Mouse (Mus musculus) lung, postnatal 0 days (tissue): ENCODE measurements at regions not wholly inside any gene's neighbourhood (a gene's known extent, or its start where the extent isn't known, plus 50 kb on each side); places are given as distances from the start of the nearest gene placed in this dataset.
A peak's percentile ranks its signal among the peaks of the same experiment; 100 is the strongest.

Experiments used
- ATAC-seq: fragments of 200-750 bp; cut with Nextera tagmentation; 2 replicates; pipeline ENCODE4 v1.8.0; 2017; ENCODE audit warnings: moderate library complexity
- DNase-seq: peaks from one replicate; pipeline ENCODE4 v3.0.0-alpha.2; 2016; ENCODE audit warnings: low spot score
- H3K27ac ChIP-seq: fragments of 300-500 bp; sonication (generic); 2 replicates; pipeline ENCODE4 v1.5.1; 2014; ENCODE audit warnings: antibody characterized with exemption, mild to moderate bottlenecking, low read length, mixed read lengths
- H3K27me3 ChIP-seq: fragments of 300-500 bp; sonication (generic); replicated peaks from 2 replicates; pipeline ENCODE4 v1.6.1; 2014; ENCODE audit warnings: low read length, mixed read lengths; ENCODE audit not compliant: insufficient read depth
- H3K36me3 ChIP-seq: fragments of 300-500 bp; sonication (generic); 2 replicates; pipeline ENCODE4 v1.6.1; 2014; ENCODE audit warnings: low read length, mixed read lengths; ENCODE audit not compliant: insufficient read depth
- H3K4me1 ChIP-seq: fragments of 300-500 bp; sonication (generic); 2 replicates; pipeline ENCODE4 v1.6.1; 2014; ENCODE audit warnings: antibody characterized with exemption, low read depth, low read length, mixed read lengths; ENCODE audit not compliant: insufficient read depth
- H3K4me2 ChIP-seq: fragments of 300-500 bp; sonication (generic); replicated peaks from 2 replicates; pipeline ENCODE4 v1.6.1; 2014; ENCODE audit warnings: low read depth, mild to moderate bottlenecking, low read length, moderate library complexity, mixed read lengths
- H3K4me3 ChIP-seq: fragments of 300-500 bp; sonication (generic); 2 replicates; pipeline ENCODE4 v1.5.1; 2014; ENCODE audit warnings: low read depth, low read length
- H3K9ac ChIP-seq: fragments of 300-500 bp; sonication (generic); replicated peaks from 2 replicates; pipeline ENCODE4 v1.6.1; 2014; ENCODE audit warnings: low read depth, mild to moderate bottlenecking
- H3K9me3 ChIP-seq: fragments of 300-500 bp; sonication (generic); 2 replicates; pipeline ENCODE4 v1.6.1; 2016; ENCODE audit warnings: low read length, mixed read lengths
- CTCF ChIP-seq: IDR thresholded peaks from 2 replicates; pipeline ENCODE4 v1.5.1; 2016; ENCODE audit warnings: antibody characterized with exemption, mild to moderate bottlenecking
- EP300 ChIP-seq: IDR thresholded peaks from 2 replicates; pipeline ENCODE4 v1.6.1; 2016; ENCODE audit warnings: antibody characterized with exemption, mild to moderate bottlenecking, control low read depth
- WGBS: fragments of 180-500 bp; shearing (Covaris S2); extraction: QIAGEN DNeasy Blood & Tissue Kit; methylation state at CpG from one replicate; pipeline ENCODE4 v1.1.7; 2014; 5-methylcytosine and 5-hydroxymethylcytosine counted together

DNA sequence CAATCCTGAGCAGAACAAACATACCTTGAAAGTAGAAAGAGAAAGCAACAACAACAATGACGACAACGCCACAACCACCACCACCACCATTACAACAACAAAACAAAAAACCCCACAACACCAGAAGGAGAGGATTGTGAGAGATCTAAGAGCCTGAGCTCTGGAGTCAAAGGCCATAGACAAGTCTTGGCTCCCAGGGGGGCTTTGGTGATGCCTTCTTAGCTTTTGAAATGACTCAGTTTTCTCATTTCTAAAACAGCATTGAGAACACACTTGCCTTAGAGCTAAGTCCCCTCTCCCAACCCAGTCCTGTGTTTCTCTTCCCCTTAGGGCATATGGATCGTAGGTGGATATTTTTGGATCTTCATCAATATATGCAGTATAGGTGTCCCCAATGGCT lies 112.2 kb downstream of the Kif20b start:
- DNase-seq (no peak), ATAC-seq (no peak)
- Histone ChIP-seq H3K36me3 (no peaks in the 10 kb centered on the region), H3K9ac (no peak overlapping the region), H3K27ac (no peak overlapping the region), H3K4me1 (no peaks in the 10 kb centered on the region), H3K4me3 (no peak overlapping the region), H3K27me3 (no peaks in the 10 kb centered on the region), H3K9me3 (no peaks in the 10 kb centered on the region), H3K4me2 (no peak overlapping the region)
- no peak for TF ChIP-seq EP300
- TF ChIP-seq CTCF: no peak
- 83% methylated on average over 3 of the region's 3 CpGs for WGBS

DNA sequence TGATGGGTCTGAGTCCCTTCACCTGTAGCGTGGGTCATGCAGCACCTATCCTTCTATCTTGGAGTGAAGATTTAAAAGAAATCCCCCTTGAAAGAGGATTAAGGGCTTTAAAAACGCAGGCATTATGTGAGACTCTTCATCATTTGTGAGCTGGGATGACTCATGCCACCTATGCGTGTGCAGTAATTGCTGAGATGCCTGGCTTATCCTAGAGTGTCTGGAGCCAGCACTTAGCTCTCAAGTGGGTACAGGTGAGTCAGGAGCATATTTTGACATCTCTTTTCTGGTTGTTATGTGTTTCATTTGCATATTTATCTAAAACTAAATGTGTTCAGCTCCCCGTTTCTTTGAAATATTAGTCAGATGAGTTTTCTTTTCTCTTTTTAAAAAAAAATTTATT lies 123.4 kb downstream of the Kif20b start:
- 64% methylated on average over 4 of the region's 4 CpGs for WGBS
- DNase-seq: no peak
- no peaks in the 10 kb centered on the region for H3K4me1 ChIP-seq
- H3K27me3 ChIP-seq: no peaks in the 10 kb centered on the region
- ATAC-seq: no peak
- no peaks in the 10 kb centered on the region for H3K9me3 ChIP-seq
- no peak overlapping the region for H3K9ac ChIP-seq
- H3K36me3 ChIP-seq: no peaks in the 10 kb centered on the region
- no peak overlapping the region for H3K4me3 ChIP-seq
- TF ChIP-seq CTCF (no peak), EP300 (peak; percentile 42; the same call in 1 of the 2 replicates)
- H3K27ac ChIP-seq: no peak overlapping the region
- no peak overlapping the region for H3K4me2 ChIP-seq

DNA sequence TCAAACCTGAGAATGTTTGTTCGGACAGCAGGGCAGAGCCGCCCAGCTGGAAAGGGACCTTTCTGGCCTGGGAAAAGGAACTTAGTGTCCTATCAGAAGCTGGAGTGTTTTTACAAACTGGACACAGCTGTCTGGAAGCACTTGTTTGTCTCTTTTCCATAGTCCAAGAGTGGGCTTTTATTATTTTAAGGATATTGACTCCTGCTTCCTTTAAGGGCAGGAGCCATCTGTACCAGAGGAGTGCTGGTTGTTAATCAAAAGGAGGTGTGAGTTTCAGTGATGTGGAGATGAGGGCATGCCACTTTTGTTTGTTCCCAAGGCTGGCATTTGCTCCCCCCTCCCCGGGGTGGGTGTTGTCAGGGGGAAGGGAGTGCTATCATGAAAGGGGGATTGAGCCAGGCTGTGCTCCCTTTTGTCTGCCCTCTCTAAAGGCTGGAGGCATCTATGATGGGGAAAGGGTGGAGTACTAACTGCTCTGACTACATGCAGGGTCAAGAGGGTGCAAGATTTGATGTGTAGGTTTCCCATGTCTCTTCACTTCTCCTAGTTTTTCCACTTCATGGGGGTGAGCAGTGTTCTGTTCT lies 144.3 kb downstream of the Kif20b start:
- TF ChIP-seq CTCF (no peak), EP300 (no peak)
- Histone ChIP-seq H3K36me3 (no peaks in the 10 kb centered on the region), H3K4me3 (no peak overlapping the region), H3K27ac (no peak overlapping the region), H3K9me3 (no peaks in the 10 kb centered on the region), H3K4me2 (no peak overlapping the region), H3K27me3 (no peaks in the 10 kb centered on the region), H3K4me1 (no peaks in the 10 kb centered on the region; the same call in 1 of the 2 replicates), H3K9ac (no peak overlapping the region)
- no peak for DNase-seq
- ATAC-seq: no peak
- WGBS: 38% methylated on average over 3 of the region's 3 CpGs

DNA sequence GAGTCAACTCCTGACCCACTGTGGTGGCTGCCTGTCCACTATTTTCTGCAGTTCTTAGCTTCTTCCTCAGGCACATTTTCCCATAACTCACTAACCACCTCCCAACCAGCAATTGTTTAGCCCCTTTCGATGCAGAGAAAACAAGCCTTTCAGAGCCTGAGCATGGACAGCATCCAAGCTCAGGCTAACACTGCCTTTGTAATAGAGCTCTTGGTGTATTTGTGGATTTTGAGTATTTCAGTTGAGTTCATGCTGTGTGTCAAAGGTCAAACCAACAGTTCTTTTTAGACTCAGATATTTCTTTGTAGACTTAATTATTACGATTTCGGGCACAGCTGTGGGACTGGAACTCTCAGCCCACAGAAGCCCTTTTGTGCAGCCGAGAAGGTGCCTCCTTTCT lies 159.0 kb downstream of the Kif20b start:
- no peak for TF ChIP-seq CTCF
- no peak for TF ChIP-seq EP300

DNA sequence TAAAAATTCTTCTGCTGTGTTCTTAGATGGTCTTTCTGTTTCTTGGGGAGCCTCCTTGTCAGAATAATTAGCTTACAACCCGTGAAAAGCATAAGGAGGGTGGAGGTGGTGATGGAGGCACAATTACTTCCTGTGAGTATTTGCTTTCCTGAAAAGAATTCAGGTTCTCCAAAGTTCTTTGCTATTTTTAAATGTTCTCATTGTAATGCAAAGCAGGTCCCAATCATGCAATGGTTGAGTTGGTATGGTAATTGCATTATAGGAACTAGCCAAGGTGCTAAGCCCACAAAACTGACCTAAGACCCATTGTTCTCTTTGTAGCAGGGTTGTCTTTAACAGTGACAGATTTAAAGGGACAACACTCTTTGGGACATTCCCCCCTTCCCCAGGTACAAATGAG lies 179.1 kb downstream of the Kif20b start:
- WGBS: 20% methylated on average over 1 of the region's 1 CpGs
- no peak overlapping the region for H3K4me2 ChIP-seq
- H3K9me3 ChIP-seq: no peaks in the 10 kb centered on the region
- no peak overlapping the region for H3K27ac ChIP-seq
- no peak overlapping the region for H3K4me3 ChIP-seq
- no peaks in the 10 kb centered on the region for H3K36me3 ChIP-seq
- H3K4me1 ChIP-seq: no peaks in the 10 kb centered on the region
- H3K9ac ChIP-seq: no peak overlapping the region
- TF ChIP-seq CTCF (no peak), EP300 (no peak)
- DNase-seq (no peak), ATAC-seq (no peak)
- no peaks in the 10 kb centered on the region for H3K27me3 ChIP-seq

More for the DNA sequence above, 159.0 kb downstream of the Kif20b start:
- Histone ChIP-seq H3K27me3 (no peaks in the 10 kb centered on the region), H3K27ac (no peak overlapping the region), H3K9ac (no peak overlapping the region), H3K4me2 (no peak overlapping the region), H3K36me3 (no peaks in the 10 kb centered on the region), H3K4me1 (no peaks in the 10 kb centered on the region), H3K4me3 (no peak overlapping the region), H3K9me3 (no peaks in the 10 kb centered on the region)
- no peak for ATAC-seq
- no peak for DNase-seq
- WGBS: 56% methylated on average over 4 of the region's 4 CpGs

DNA sequence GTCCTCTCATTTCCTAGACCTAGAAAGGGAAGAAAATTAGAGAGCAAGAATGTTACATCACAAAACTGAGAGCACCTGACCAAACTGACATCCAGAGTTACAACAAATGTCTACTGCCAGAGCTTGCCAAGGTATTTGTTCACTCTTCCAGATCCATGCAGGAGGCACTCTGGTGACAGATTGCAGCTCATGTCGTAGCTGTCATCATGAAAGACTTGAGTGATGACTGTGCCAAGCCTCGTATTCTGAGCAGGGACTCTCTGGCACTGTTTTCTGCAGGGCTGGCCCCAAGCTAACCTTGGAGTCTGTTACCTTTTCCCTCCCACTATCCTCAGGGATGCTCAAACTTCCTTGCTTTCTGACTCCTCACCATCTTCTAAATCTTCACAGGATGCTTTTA lies 192.2 kb downstream of the Kif20b start:
- ATAC-seq: no peak
- TF ChIP-seq EP300: no peak
- H3K4me3 ChIP-seq: no peak overlapping the region
- H3K36me3 ChIP-seq: no peaks in the 10 kb centered on the region
- 40% methylated on average over 2 of the region's 2 CpGs for WGBS
- H3K4me2 ChIP-seq: no peak overlapping the region
- no peaks in the 10 kb centered on the region for H3K27me3 ChIP-seq
- no peaks in the 10 kb centered on the region for H3K4me1 ChIP-seq
- H3K9ac ChIP-seq: no peak overlapping the region
- no peak for DNase-seq
- H3K9me3 ChIP-seq: no peaks in the 10 kb centered on the region
- no peak overlapping the region for H3K27ac ChIP-seq

DNA sequence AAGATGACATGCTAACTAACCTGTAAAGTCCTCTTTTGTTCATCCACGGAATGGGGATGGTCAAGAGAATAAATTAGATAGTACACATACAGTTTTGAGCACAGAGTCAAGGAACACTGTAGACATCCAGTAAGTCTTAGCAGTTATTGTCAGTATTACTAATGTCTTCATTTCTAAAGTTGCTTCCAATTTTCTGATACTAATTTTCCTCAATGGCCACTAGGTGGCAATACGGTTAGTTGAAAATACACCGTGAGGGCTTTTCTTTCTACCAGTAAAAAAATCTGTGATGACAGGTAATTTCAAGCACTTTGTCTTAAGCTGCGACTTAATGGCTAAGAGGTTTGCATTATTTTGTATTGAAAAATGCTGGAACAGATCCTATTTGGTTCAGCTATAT lies 203.1 kb downstream of the Kif20b start:
- no peaks in the 10 kb centered on the region for H3K4me1 ChIP-seq
- 12% methylated on average over 4 of the region's 4 CpGs for WGBS
- H3K9me3 ChIP-seq: no peaks in the 10 kb centered on the region
- H3K4me2 ChIP-seq: no peak overlapping the region
- no peak for ATAC-seq
- TF ChIP-seq EP300 (no peak), CTCF (peak; percentile 52)
- DNase-seq: peak; percentile 61
- H3K9ac ChIP-seq: no peak overlapping the region
- H3K27me3 ChIP-seq: no peaks in the 10 kb centered on the region
- H3K4me3 ChIP-seq: no peak overlapping the region
- no peak overlapping the region for H3K27ac ChIP-seq
- H3K36me3 ChIP-seq: no peaks in the 10 kb centered on the region
